Mouse (Mus musculus): Measurements from ENCODE around the gene Gpr143.

- TF ChIP-seq GATA1 (IDR thresholded peaks at IDR 0.05; ENCODE audit: low read length) (no peak), TAL1 (IDR thresholded peaks at IDR 0.05; ENCODE audit: low read length) (no peak)
Observed at GRCm38 (mm10) chrX:152762855-152763254, 18.9 kb upstream of the Gpr143 start.
